Mouse (Mus musculus): ENCODE measurements around the gene Hivep1. TPM values are rescaled to one million over a fixed set of nuclear protein-coding genes. Genes with fewer than 3 reads are reported as not detected.

The Hivep1 gene
- total and polyA plus RNA-seq, 2 experiments from 2014 or later = 16.6 to 26.7 TPM

DNA sequence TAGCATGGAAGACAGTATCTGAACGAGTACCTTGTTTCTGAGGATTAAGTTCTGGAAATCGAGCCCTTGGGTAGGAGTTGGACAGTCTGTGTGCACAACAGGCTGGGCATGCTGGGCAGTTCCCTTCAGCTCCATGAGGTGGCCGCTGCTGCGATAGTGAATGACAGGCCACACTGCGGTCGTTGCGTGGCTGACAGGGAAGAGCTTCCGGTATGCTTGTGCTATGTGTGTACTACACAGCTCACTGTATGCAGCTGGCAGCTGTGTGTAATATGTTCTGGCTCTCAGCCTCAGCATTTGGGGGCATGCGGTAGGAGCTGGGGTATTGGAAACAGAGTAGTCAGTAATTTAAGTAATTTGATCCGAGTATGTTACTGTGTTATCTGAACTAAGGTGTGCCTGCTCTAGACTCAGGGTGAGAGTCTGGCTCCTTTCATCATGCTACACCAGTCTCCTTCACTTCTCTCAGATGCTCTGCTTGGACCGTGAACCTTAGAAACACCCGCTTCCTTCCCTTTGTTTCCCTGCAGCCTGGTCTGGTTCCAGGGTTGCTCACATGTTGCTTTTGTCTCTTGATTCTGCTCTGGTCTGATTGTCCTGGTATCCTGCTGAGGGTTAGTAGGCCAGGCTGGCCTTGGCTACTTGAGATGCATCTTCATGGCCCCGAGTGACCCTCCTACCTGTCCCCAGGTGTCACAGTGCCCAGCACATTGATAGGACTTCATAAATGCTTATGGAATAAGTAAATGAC is 49.8 kb downstream of the Hivep1 start:
- H3K27ac ChIP-seq (ENCODE audit: low read depth, low read length) = no peak overlapping the region; the same call in 1 of the 2 replicates
- DNase-seq = peak; percentile 47
- peak; percentile 60 for TF ChIP-seq CTCF (IDR thresholded peaks at IDR 0.05; ENCODE audit: low read depth)

DNA sequence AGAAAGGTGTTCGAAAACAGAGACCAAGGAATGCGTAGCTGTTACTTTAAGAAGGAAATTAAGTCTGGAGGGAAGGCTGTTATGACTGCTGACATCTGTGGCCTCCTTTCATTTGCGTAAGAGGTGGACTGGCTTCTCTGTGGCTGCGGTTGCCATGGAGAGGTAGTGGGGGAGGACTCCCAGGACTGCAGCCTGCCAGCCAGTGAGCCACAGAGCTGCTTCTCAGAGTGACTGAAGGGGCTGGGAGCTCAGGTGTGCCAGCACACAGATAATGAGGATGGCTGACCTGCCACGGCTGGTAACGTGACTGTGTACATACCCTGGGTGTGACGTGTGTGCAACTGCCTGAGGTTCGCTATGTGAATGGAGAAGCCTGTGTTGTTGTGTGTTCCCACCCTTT is 51.2 kb downstream of the Hivep1 start:
- H3K9ac ChIP-seq = no peak overlapping the region
- no peaks in the 10 kb centered on the region for H3K9me3 ChIP-seq (ENCODE audit: low read length)
- DNase-seq = peak; percentile 68
- H3K27me3 ChIP-seq (ENCODE audit: insufficient read depth, low read length) = no peaks in the 10 kb centered on the region
- 12% methylated on average over 8 of the region's 8 CpGs for WGBS
- no peak for TF ChIP-seq CTCF (IDR thresholded peaks at IDR 0.05; ENCODE audit: low read depth)
- peak overlapping the region; percentile 16 for H3K4me2 ChIP-seq (ENCODE audit: low read depth)
- H3K27ac ChIP-seq (ENCODE audit: low read depth, low read length) = 0 out of 2 replicates have a peak overlapping the region, but pooled peaks have one; percentile 16
- no peaks in the 10 kb centered on the region for H3K36me3 ChIP-seq (ENCODE audit: insufficient read depth)
- H3K4me3 ChIP-seq (ENCODE audit: low read depth, low read length) = peak overlapping the region; percentile 8; the same call in 1 of the 2 replicates
- peak; percentile 94 for ATAC-seq
- peaks cover 20% of the 10 kb centered on the region for H3K4me1 ChIP-seq (ENCODE audit: insufficient read depth)

More for the DNA sequence above, 49.8 kb downstream of the Hivep1 start:
- 25% methylated on average over 13 of the region's 13 CpGs for WGBS
- Histone ChIP-seq H3K9ac (no peak overlapping the region), H3K9me3 (ENCODE audit: low read length) (no peaks in the 10 kb centered on the region), H3K4me3 (ENCODE audit: low read depth, low read length) (no peak overlapping the region), H3K4me1 (ENCODE audit: insufficient read depth) (peaks cover 20% of the 10 kb centered on the region), H3K27me3 (ENCODE audit: insufficient read depth, low read length) (no peaks in the 10 kb centered on the region), H3K4me2 (ENCODE audit: low read depth) (peak overlapping the region; percentile 24), H3K36me3 (ENCODE audit: insufficient read depth) (no peaks in the 10 kb centered on the region)
- ATAC-seq = peak; percentile 74

DNA sequence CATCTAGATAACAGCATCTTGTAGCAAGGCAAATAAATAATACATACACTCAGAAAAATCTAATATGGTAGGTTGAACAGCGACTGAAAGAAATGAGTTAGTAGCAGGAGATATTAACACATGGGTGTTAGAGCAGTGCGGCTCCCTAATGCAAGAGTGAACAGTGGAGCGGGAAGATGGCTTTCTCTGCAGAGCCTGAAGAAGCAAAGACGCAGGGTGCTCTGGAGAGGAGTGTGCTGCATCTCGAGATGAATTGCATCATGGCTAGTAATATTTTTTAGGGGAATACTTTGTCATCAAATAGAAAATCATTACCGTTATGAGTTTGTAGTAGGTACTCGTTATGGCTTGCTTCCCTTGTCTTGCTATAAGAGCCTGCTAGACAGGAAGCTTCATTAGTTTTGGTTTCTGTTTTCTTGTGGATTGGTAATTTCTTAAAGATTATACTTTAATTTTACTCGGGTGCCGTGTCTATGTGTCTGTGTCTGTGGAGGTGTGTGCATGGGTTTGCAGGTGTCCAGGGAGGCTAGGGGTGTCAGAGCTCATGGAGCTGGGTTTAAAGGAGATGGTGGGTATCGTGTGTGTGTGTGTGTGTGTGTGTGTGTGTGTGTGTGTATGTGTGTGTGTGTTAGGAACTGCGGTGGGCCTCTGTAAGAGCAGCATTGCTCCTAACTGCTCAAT is 51.8 kb downstream of the Hivep1 start:
- Histone ChIP-seq H3K4me1 (ENCODE audit: insufficient read depth) (peaks cover 20% of the 10 kb centered on the region), H3K36me3 (ENCODE audit: insufficient read depth) (no peaks in the 10 kb centered on the region), H3K27ac (ENCODE audit: low read depth, low read length) (peak overlapping the region; percentile 16; the same call in 1 of the 2 replicates), H3K4me2 (ENCODE audit: low read depth) (peak overlapping the region; percentile 16), H3K9me3 (ENCODE audit: low read length) (no peaks in the 10 kb centered on the region), H3K9ac (no peak overlapping the region), H3K27me3 (ENCODE audit: insufficient read depth, low read length) (no peaks in the 10 kb centered on the region), H3K4me3 (ENCODE audit: low read depth, low read length) (peak overlapping the region; percentile 8; the same call in 1 of the 2 replicates)
- WGBS = 49% methylated on average over 11 of the region's 11 CpGs
- ATAC-seq = no peak
- TF ChIP-seq CTCF (IDR thresholded peaks at IDR 0.05; ENCODE audit: low read depth) = no peak
- peak; percentile 25 for DNase-seq

DNA sequence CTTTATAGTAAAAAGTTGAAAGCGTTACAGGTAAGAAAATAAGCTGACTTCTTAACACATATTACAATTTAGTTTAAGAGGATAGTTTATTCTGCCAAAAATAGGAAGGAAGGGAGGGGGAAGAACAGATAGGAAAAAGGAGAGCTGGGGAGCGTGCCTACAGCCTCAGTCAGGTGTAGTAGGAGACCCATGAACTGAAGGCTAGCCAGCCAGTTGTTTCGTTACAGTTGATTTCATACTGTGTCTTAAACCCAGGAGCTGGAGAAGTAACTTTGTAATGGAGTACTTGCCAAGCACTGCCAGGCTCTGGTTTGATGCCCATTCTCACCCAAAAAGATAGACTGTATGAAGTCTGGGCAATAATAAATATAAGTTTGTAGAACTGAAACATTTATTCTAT is 52.5 kb downstream of the Hivep1 start:
- ATAC-seq (no peak), DNase-seq (no peak)
- H3K27ac ChIP-seq (ENCODE audit: low read depth, low read length) = no peak overlapping the region
- no peaks in the 10 kb centered on the region for H3K36me3 ChIP-seq (ENCODE audit: insufficient read depth)
- TF ChIP-seq CTCF (IDR thresholded peaks at IDR 0.05; ENCODE audit: low read depth) = no peak
- peaks cover 20% of the 10 kb centered on the region for H3K4me1 ChIP-seq (ENCODE audit: insufficient read depth)
- WGBS = 88% methylated on average over 3 of the region's 3 CpGs
- no peaks in the 10 kb centered on the region for H3K9me3 ChIP-seq (ENCODE audit: low read length)
- no peaks in the 10 kb centered on the region for H3K27me3 ChIP-seq (ENCODE audit: insufficient read depth, low read length)
- no peak overlapping the region for H3K4me2 ChIP-seq (ENCODE audit: low read depth)
- H3K9ac ChIP-seq = no peak overlapping the region
- H3K4me3 ChIP-seq (ENCODE audit: low read depth, low read length) = no peak overlapping the region

DNA sequence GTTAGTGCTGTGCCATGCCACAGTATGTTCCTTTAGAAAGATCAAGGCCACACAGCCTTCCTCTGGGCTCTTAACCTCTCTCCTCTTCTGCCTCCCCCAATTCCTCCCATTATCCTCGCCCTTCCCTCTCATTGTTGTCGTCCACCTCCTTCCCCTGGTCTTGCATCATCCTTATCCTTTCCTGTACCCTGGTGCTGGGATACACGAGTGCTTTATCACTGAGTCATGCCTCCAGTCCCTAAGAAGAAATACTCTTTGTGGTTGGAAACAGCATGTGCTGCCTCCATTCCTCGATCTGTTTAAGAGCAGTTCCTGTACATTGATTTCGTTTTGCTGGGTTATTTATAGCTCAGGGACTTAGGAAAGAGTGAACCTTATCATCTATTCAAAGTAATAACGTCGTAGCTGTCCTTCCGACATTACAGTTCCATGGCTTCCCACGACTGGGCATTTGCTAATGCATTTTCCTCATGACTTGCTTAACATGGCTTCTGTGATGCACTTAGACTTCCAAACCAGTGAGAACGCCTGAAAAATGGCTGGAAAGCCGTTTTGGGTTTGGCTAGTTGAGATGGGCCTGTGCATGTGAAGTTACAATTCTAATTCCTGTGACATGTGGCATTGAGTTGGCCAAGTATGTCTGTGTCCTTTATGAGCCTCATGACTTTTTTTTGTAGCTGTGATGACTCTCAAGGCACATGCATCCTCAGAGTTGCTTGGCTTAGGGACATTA is 56.8 kb downstream of the Hivep1 start:
- no peak overlapping the region for H3K27ac ChIP-seq (ENCODE audit: low read depth, low read length)
- no peak for TF ChIP-seq CTCF (IDR thresholded peaks at IDR 0.05; ENCODE audit: low read depth)
- WGBS = 76% methylated on average over 11 of the region's 11 CpGs

DNA sequence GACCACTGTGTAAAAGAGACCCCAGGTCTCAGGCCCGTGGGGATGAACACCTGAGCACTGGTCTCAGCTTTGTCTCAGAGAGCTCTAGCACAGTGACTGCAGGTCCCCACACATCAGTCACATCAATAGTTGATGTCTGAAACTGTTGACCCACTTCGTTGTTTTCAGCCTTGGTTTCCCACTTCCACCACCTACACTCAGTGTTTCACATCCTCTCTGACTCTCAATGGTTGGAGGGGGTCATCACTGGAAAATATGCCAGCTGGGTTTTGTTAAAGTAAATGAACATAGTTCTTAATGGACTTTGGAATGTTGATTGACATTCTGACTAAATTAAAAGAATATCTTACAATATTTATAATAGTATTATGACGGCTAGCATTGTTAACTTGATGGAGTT is 58.6 kb downstream of the Hivep1 start:
- Histone ChIP-seq H3K4me1 (ENCODE audit: insufficient read depth) (no peaks in the 10 kb centered on the region), H3K9me3 (ENCODE audit: low read length) (no peaks in the 10 kb centered on the region)
- no peak for ATAC-seq

More for the DNA sequence above, 56.8 kb downstream of the Hivep1 start:
- Histone ChIP-seq H3K4me3 (ENCODE audit: low read depth, low read length) (no peak overlapping the region), H3K4me1 (ENCODE audit: insufficient read depth) (no peaks in the 10 kb centered on the region), H3K36me3 (ENCODE audit: insufficient read depth) (no peaks in the 10 kb centered on the region), H3K9ac (no peak overlapping the region), H3K4me2 (ENCODE audit: low read depth) (no peak overlapping the region), H3K27me3 (ENCODE audit: insufficient read depth, low read length) (no peaks in the 10 kb centered on the region), H3K9me3 (ENCODE audit: low read length) (no peaks in the 10 kb centered on the region)
- ATAC-seq (no peak), DNase-seq (no peak)

More for the DNA sequence above, 58.6 kb downstream of the Hivep1 start:
- Histone ChIP-seq H3K27me3 (ENCODE audit: insufficient read depth, low read length) (no peaks in the 10 kb centered on the region), H3K4me2 (ENCODE audit: low read depth) (no peak overlapping the region), H3K36me3 (ENCODE audit: insufficient read depth) (no peaks in the 10 kb centered on the region), H3K27ac (ENCODE audit: low read depth, low read length) (no peak overlapping the region), H3K9ac (no peak overlapping the region), H3K4me3 (ENCODE audit: low read depth, low read length) (no peak overlapping the region)
- TF ChIP-seq CTCF (IDR thresholded peaks at IDR 0.05; ENCODE audit: low read depth) = no peak
- 83% methylated on average over 3 of the region's 3 CpGs for WGBS
- DNase-seq = no peak
